In genomic region chr15:3388485-3388884, GRCm38 (mm10) we compare ENCODE assay signal across 17 mouse cellular contexts.
DNase-seq lines count a peak whose midpoint lies in the region; ATAC-seq and TF ChIP-seq lines count a peak whose summit lies in the region.
"Had no signal": no experiment of that assay in that cellular context is flagged by ENCODE, and none has a peak within 500 bp of the region (broad histone marks: within the 10 kb centered on the region; RNA-seq: fewer than 3 reads in every experiment).

No protein-coding gene starts in this region.

- H3K9me3 ChIP-seq in heart, postnatal 0 days (replicated peaks; ENCODE audit: control insufficient read depth, low read length): no peaks in the 10 kb centered on the region; the same call in 1 of the 2 replicates
- no peaks in the 10 kb centered on the region for H3K9me3 ChIP-seq in stomach, embryonic 14.5 days (ENCODE audit: control insufficient read depth, low read depth, low read length)
- no peaks in the 10 kb centered on the region for H3K9me3 ChIP-seq in stomach, postnatal 0 days (ENCODE audit: control insufficient read depth, low read length)
- no peaks in the 10 kb centered on the region for H3K9me3 ChIP-seq in hindbrain, embryonic 16.5 days (ENCODE audit: control insufficient read depth, low read length)
- H3K9me3 ChIP-seq: embryonic facial prominence, embryonic 13.5 days; forebrain, embryonic 12.5 days; intestine, embryonic 15.5 days had no signal

- H3K4me3 ChIP-seq in heart, postnatal 0 days (ENCODE audit: low read depth, low read length): no peak overlapping the region
- H3K4me3 ChIP-seq in heart, adult 2 months: no peak overlapping the region
- no peak overlapping the region for H3K4me3 ChIP-seq in stomach, embryonic 14.5 days (ENCODE audit: low read depth, low read length)
- no peak overlapping the region for H3K4me3 ChIP-seq in stomach, postnatal 0 days (ENCODE audit: low read depth, low read length)
- H3K4me3 ChIP-seq in hindbrain, embryonic 16.5 days (ENCODE audit: low read length): no peak overlapping the region
- H3K4me3 ChIP-seq: embryonic facial prominence, embryonic 13.5 days; forebrain, embryonic 12.5 days; intestine, embryonic 15.5 days had no signal

- H3K4me1 ChIP-seq in heart, postnatal 0 days (ENCODE audit: control insufficient read depth, insufficient read depth): no peaks in the 10 kb centered on the region
- peaks cover 2% of the 10 kb centered on the region for H3K4me1 ChIP-seq in heart, adult 2 months (ENCODE audit: control insufficient read depth, insufficient read depth, low read length)
- peaks cover 21% of the 10 kb centered on the region; the same call in 1 of the 2 replicates for H3K4me1 ChIP-seq in stomach, embryonic 14.5 days (ENCODE audit: control insufficient read depth, insufficient read depth, low read length)
- H3K4me1 ChIP-seq in stomach, postnatal 0 days (replicated peaks; ENCODE audit: control insufficient read depth, insufficient read depth): no peaks in the 10 kb centered on the region
- no peaks in the 10 kb centered on the region for H3K4me1 ChIP-seq in hindbrain, embryonic 16.5 days (ENCODE audit: control insufficient read depth, insufficient read depth, low read depth, low read length)
- H3K4me1 ChIP-seq: forebrain, embryonic 12.5 days had no signal

- TF ChIP-seq EP300 in heart, postnatal 0 days (IDR thresholded peaks at IDR 0.05; ENCODE audit: low read depth): no peak
- no peak for TF ChIP-seq EP300 in heart, adult 2 months (IDR thresholded peaks at IDR 0.05; ENCODE audit: insufficient read depth, low read depth, low read length)
- TF ChIP-seq EP300 in stomach, postnatal 0 days (optimal IDR thresholded peaks at IDR 0.05): no peak

- H3K4me2 ChIP-seq in heart, postnatal 0 days (ENCODE audit: low read depth, low read length): no peak overlapping the region
- H3K4me2 ChIP-seq in stomach, embryonic 14.5 days (replicated peaks; ENCODE audit: low read depth, low read length): no peak overlapping the region
- H3K4me2 ChIP-seq in stomach, postnatal 0 days (replicated peaks; ENCODE audit: low read depth): no peak overlapping the region
- H3K4me2 ChIP-seq in hindbrain, embryonic 16.5 days (ENCODE audit: low read length): no peak overlapping the region
- H3K4me2 ChIP-seq: embryonic facial prominence, embryonic 13.5 days; forebrain, embryonic 12.5 days; intestine, embryonic 15.5 days; liver, embryonic 11.5 days had no signal

- TF ChIP-seq POLR2A in heart, adult 2 months (IDR thresholded peaks at IDR 0.05; ENCODE audit: insufficient read depth, low read depth, low read length): no peak

- no peak for ATAC-seq in heart, postnatal 0 days (ENCODE audit: insufficient read depth, low read depth)
- no peak; the same call in 1 of the 2 replicates for ATAC-seq in stomach, embryonic 14.5 days (ENCODE audit: insufficient number of reproducible peaks, insufficient read depth, low FRiP score, low read depth)
- no peak for ATAC-seq in stomach, postnatal 0 days (ENCODE audit: low FRiP score, low TSS enrichment)
- ATAC-seq in hindbrain, embryonic 16.5 days: no peak
- ATAC-seq: activated CD4-positive, CD25-positive, alpha-beta regulatory T cell, adult 4 months; intestine, embryonic 15.5 days had no signal

- H3K27me3 ChIP-seq in heart, postnatal 0 days (ENCODE audit: control insufficient read depth, insufficient read depth, low read length): no peaks in the 10 kb centered on the region
- H3K27me3 ChIP-seq in heart, adult 2 months (ENCODE audit: control insufficient read depth, insufficient read depth, low read length): no peaks in the 10 kb centered on the region
- H3K27me3 ChIP-seq in stomach, embryonic 14.5 days (ENCODE audit: control insufficient read depth, insufficient read depth, low read length): no peaks in the 10 kb centered on the region
- H3K27me3 ChIP-seq in stomach, postnatal 0 days (ENCODE audit: control insufficient read depth, insufficient read depth, low read length): no peaks in the 10 kb centered on the region
- H3K27me3 ChIP-seq in hindbrain, embryonic 16.5 days (replicated peaks; ENCODE audit: control insufficient read depth, insufficient read depth, low read length): no peaks in the 10 kb centered on the region
- H3K27me3 ChIP-seq: embryonic facial prominence, embryonic 13.5 days; forebrain, embryonic 12.5 days; intestine, embryonic 15.5 days had no signal

- 72% methylated on average over 2 of the region's 2 CpGs for WGBS in heart, postnatal 0 days
- WGBS in heart, adult 2 months: 55% methylated on average over 2 of the region's 2 CpGs
- 32% methylated on average over 2 of the region's 2 CpGs for WGBS in stomach, embryonic 14.5 days
- WGBS in stomach, postnatal 0 days: 34% methylated on average over 2 of the region's 2 CpGs
- 68% methylated on average over 2 of the region's 2 CpGs for WGBS in hindbrain, embryonic 16.5 days

- no peak overlapping the region for H3K27ac ChIP-seq in heart, postnatal 0 days (ENCODE audit: low read depth)
- no peak overlapping the region for H3K27ac ChIP-seq in heart, adult 2 months
- peak overlapping the region; percentile 29; the same call in 1 of the 2 replicates for H3K27ac ChIP-seq in stomach, embryonic 14.5 days (ENCODE audit: low read length)
- no peak overlapping the region for H3K27ac ChIP-seq in stomach, postnatal 0 days (replicated peaks)
- H3K27ac ChIP-seq in hindbrain, embryonic 16.5 days (ENCODE audit: low read depth, low read length): no peak overlapping the region
- H3K27ac ChIP-seq: forebrain, embryonic 12.5 days had no signal

- H3K36me3 ChIP-seq in heart, postnatal 0 days (replicated peaks; ENCODE audit: control insufficient read depth, insufficient read depth, low read length): no peaks in the 10 kb centered on the region
- peaks cover 3% of the 10 kb centered on the region for H3K36me3 ChIP-seq in heart, adult 2 months (ENCODE audit: control insufficient read depth, insufficient read depth, low read length)
- H3K36me3 ChIP-seq in stomach, embryonic 14.5 days (ENCODE audit: control insufficient read depth, insufficient read depth, low read length): no peaks in the 10 kb centered on the region
- H3K36me3 ChIP-seq in stomach, postnatal 0 days (ENCODE audit: control insufficient read depth, insufficient read depth, low read length): no peaks in the 10 kb centered on the region
- no peaks in the 10 kb centered on the region for H3K36me3 ChIP-seq in hindbrain, embryonic 16.5 days (ENCODE audit: control insufficient read depth, insufficient read depth, low read length)
- H3K36me3 ChIP-seq: embryonic facial prominence, embryonic 13.5 days; forebrain, embryonic 12.5 days; intestine, embryonic 15.5 days had no signal

- no peaks in the 10 kb centered on the region for H3K79me2 ChIP-seq in heart, adult 2 months (replicated peaks; ENCODE audit: control insufficient read depth, insufficient read depth, low read length)

- H3K9ac ChIP-seq in heart, postnatal 0 days (replicated peaks; ENCODE audit: low read depth, low read length): no peak overlapping the region
- H3K9ac ChIP-seq in heart, adult 2 months (ENCODE audit: low read depth, low read length): no peak overlapping the region
- no peak overlapping the region for H3K9ac ChIP-seq in stomach, embryonic 14.5 days (replicated peaks; ENCODE audit: low read depth, low read length)
- H3K9ac ChIP-seq in stomach, postnatal 0 days (ENCODE audit: low read length): no peak overlapping the region
- no peak overlapping the region for H3K9ac ChIP-seq in hindbrain, embryonic 16.5 days (ENCODE audit: low read depth, low read length)
- H3K9ac ChIP-seq: embryonic facial prominence, embryonic 13.5 days; forebrain, embryonic 12.5 days; intestine, embryonic 15.5 days had no signal

- peak; percentile 24 for DNase-seq in heart, postnatal 0 days (ENCODE audit: low spot score)
- no peak for DNase-seq in heart, adult 2 months
- no peak for DNase-seq in stomach, postnatal 0 days (ENCODE audit: low spot score)
- peak; percentile 17 for DNase-seq in lung, postnatal 10 days
- no peak for DNase-seq in adrenal gland, postnatal 36 days
- DNase-seq: cerebellum, postnatal 14 days; kidney, postnatal 10 days; layer of hippocampus, adult 9-11 months; midbrain, embryonic 14.5 days; thymus, adult 18-20 months had no signal

- no peak for TF ChIP-seq CTCF in heart, postnatal 0 days (IDR thresholded peaks at IDR 0.05; ENCODE audit: low read depth)
- no peak for TF ChIP-seq CTCF in heart, adult 2 months (IDR thresholded peaks at IDR 0.05)
- TF ChIP-seq CTCF in stomach, postnatal 0 days (IDR thresholded peaks at IDR 0.05; ENCODE audit: low read depth): no peak

- intact Hi-C loops in heart, adult 2 months (cut with DNase I): no loop called here

Comparison
In these comparisons a context has a peak if more than half of its experiments do, and no peak if none do; other contexts are left out.
1. DNase-seq: peak in heart, postnatal 0 days (single experiment) and lung, postnatal 10 days (single experiment); none in heart, adult 2 months (0 of 2), stomach, postnatal 0 days (single experiment) and adrenal gland, postnatal 36 days (0 of 2).